Mouse (Mus musculus) ES-Bruce4 (cell line): ENCODE measurements around the gene Rflna.

ENCODE experiments used
- CTCF ChIP-seq: IDR thresholded peaks from one replicate; pipeline ENCODE4 v1.8.1; 2011; ENCODE audit warnings: low read depth, low read length
- EP300 ChIP-seq: IDR thresholded peaks from 2 replicates; pipeline ENCODE4 v1.6.1; 2011; ENCODE audit warnings: low read depth, low read length; ENCODE audit not compliant: insufficient read depth
- POLR2A ChIP-seq: IDR thresholded peaks from one replicate; pipeline ENCODE4 v1.8.1; 2011; ENCODE audit warnings: low read length; ENCODE audit not compliant: insufficient read depth

DNA sequence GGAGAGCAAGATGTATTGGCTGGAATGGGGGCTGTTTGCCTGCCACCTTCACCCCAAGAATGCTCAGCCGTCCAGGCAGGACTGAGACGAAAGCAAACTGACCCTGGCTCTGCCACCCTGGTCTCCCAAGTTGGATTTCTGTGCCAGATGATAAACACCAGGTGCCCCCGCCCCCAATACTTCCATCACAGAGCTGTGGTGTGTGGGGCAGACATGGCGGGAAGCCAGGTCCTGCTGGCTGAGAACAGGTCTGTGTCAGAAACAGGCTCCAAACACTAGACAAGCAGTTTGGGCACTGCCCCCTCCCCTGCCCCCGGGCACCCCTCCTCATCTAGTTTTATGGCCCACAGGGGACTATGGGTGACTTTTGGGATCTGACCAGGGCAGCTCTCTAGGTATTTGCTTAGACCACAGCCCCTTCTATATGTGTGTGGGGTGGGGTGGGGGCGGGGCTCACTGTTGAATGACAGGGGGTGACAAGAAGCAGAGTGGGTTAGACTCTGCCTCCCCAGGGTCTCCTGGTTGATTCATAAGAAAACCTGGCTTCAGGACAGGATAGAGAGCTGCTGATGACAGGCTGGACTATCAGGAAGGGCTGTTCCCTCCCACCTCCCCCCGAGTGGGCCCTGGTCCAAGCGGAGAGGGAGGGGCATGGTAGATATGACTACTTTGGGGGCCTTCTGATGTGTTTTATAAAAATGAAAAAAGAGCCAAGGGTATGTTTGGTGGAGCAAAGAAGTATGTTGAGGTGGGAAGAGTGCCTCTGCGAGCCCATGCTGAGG lies 3.0 kb downstream of the Rflna start:
- TF ChIP-seq POLR2A, result no peak
- no peak for TF ChIP-seq CTCF
- no peak for TF ChIP-seq EP300
